20 mouse cellular contexts compared by ENCODE assay signal in genomic region chr3:97876259-97876658, GRCm38 (mm10). TPM values are rescaled to one million over a fixed set of nuclear protein-coding genes. Genes with fewer than 3 reads are reported as not detected.
DNase-seq lines count a peak whose midpoint lies in the region; ATAC-seq and TF ChIP-seq lines count a peak whose summit lies in the region.
"Had no signal": no experiment of that assay in that cellular context is flagged by ENCODE, and none has a peak within 500 bp of the region (broad histone marks: within the 10 kb centered on the region; RNA-seq: fewer than 3 reads in every experiment).

No protein-coding gene starts in this region.

- no peak for ATAC-seq in hindbrain, embryonic 11.5 days (ENCODE audit: low FRiP score)
- no peak for ATAC-seq in hindbrain, embryonic 16.5 days
- peak; percentile 61; the same call in 1 of the 2 replicates for ATAC-seq in common myeloid progenitor, adult 5-6 weeks (replicated peaks; ENCODE audit: low read depth, poor library complexity, severe bottlenecking)

- TF ChIP-seq RAD21 in MEL (IDR thresholded peaks at IDR 0.05; ENCODE audit: low read depth, low read length) = no peak

- DNase-seq in hindbrain, embryonic 11.5 days (ENCODE audit: low spot score) = peak; percentile 40
- peak; percentile 28 for DNase-seq in MEL (ENCODE audit: low read depth, low spot score)
- DNase-seq in mesoderm, embryonic 11.5 days (ENCODE audit: low read depth, low spot score) = peak; percentile 59
- no peak for DNase-seq in urinary bladder, postnatal 4 days (ENCODE audit: low spot score in 2 of 2)
- DNase-seq in frontal cortex, postnatal 14 days (ENCODE audit: low spot score in 2 of 2) = no peak
- DNase-seq: adrenal gland, adult 8-10 months; cerebellum, adult 11-12 months; cerebellum, postnatal 25 days; gastrocnemius, postnatal 14 days; kidney, adult 2 months; kidney, postnatal 36 days; right cerebral cortex, adult 18-20 months; thymus, adult 18-20 months had no signal

- no peak overlapping the region for H3K4me3 ChIP-seq in hindbrain, embryonic 11.5 days (ENCODE audit: low read depth, low read length)
- no peak overlapping the region for H3K4me3 ChIP-seq in hindbrain, embryonic 16.5 days (ENCODE audit: low read length)
- no peak overlapping the region for H3K4me3 ChIP-seq in MEL (ENCODE audit: control insufficient read depth in 1 of 2, insufficient read depth in 1 of 2, low read depth in 2 of 2, low read length in 2 of 2)
- H3K4me3 ChIP-seq: hindbrain, embryonic 13.5 days; limb, embryonic 13.5 days; megakaryocyte, embryonic 14.5 days had no signal

- no peak for TF ChIP-seq CTCF in MEL (IDR thresholded peaks at IDR 0.05 in 2 of 3, conservative IDR thresholded peaks at IDR 0.05 in 1 of 3; ENCODE audit: control insufficient read depth in 1 of 3, insufficient read depth in 1 of 3, low read depth in 2 of 3, low read length in 3 of 3, poor library complexity in 1 of 3, severe bottlenecking in 1 of 3)

- no peaks in the 10 kb centered on the region for H3K9me3 ChIP-seq in hindbrain, embryonic 11.5 days (ENCODE audit: control insufficient read depth, low read length)
- H3K9me3 ChIP-seq in hindbrain, embryonic 16.5 days (ENCODE audit: control insufficient read depth, low read length) = no peaks in the 10 kb centered on the region
- no peaks in the 10 kb centered on the region for H3K9me3 ChIP-seq in MEL (replicated peaks; ENCODE audit: insufficient read depth, low read length)
- H3K9me3 ChIP-seq: G1E; hindbrain, embryonic 13.5 days; limb, embryonic 13.5 days; megakaryocyte, embryonic 14.5 days had no signal

- no peaks in the 10 kb centered on the region for H3K27me3 ChIP-seq in hindbrain, embryonic 11.5 days (ENCODE audit: control insufficient read depth, insufficient read depth, low read length)
- no peaks in the 10 kb centered on the region for H3K27me3 ChIP-seq in hindbrain, embryonic 16.5 days (replicated peaks; ENCODE audit: control insufficient read depth, insufficient read depth, low read length)
- H3K27me3 ChIP-seq in MEL (ENCODE audit: control insufficient read depth in 1 of 2, insufficient read depth in 2 of 2, low read length in 2 of 2) = peaks cover 7 to 8% of the 10 kb centered on the region in 2 experiments
- H3K27me3 ChIP-seq: hindbrain, embryonic 13.5 days had no signal

- H3K36me3 ChIP-seq in hindbrain, embryonic 11.5 days (ENCODE audit: control insufficient read depth, insufficient read depth, low read length) = no peaks in the 10 kb centered on the region
- no peaks in the 10 kb centered on the region for H3K36me3 ChIP-seq in hindbrain, embryonic 16.5 days (ENCODE audit: control insufficient read depth, insufficient read depth, low read length)
- H3K36me3 ChIP-seq in MEL (ENCODE audit: control insufficient read depth in 1 of 2, insufficient read depth in 2 of 2, low read length in 2 of 2) = no peaks in the 10 kb centered on the region; a peak in 1 of 4 replicates
- H3K36me3 ChIP-seq: G1E; hindbrain, embryonic 13.5 days; limb, embryonic 13.5 days had no signal

- 28% methylated on average over 8 of the region's 8 CpGs for WGBS in hindbrain, embryonic 11.5 days
- WGBS in hindbrain, embryonic 16.5 days = 21% methylated on average over 8 of the region's 8 CpGs

- H3K79me2 ChIP-seq in MEL (ENCODE audit: control insufficient read depth, insufficient read depth, low read length, poor library complexity) = no peaks in the 10 kb centered on the region

- no peaks in the 10 kb centered on the region for H3K4me1 ChIP-seq in hindbrain, embryonic 11.5 days (replicated peaks; ENCODE audit: control insufficient read depth, insufficient read depth, low read length)
- no peaks in the 10 kb centered on the region for H3K4me1 ChIP-seq in hindbrain, embryonic 16.5 days (ENCODE audit: control insufficient read depth, insufficient read depth, low read depth, low read length)
- H3K4me1 ChIP-seq in MEL (ENCODE audit: control insufficient read depth in 1 of 2, insufficient read depth in 2 of 2, low read length in 2 of 2) = no peaks in the 10 kb centered on the region; a peak in 1 of 4 replicates

- H3K27ac ChIP-seq in hindbrain, embryonic 11.5 days (ENCODE audit: low read depth, low read length) = no peak overlapping the region
- no peak overlapping the region for H3K27ac ChIP-seq in hindbrain, embryonic 16.5 days (ENCODE audit: low read depth, low read length)
- H3K27ac ChIP-seq in MEL (ENCODE audit: control insufficient read depth, low read depth, low read length) = no peak overlapping the region
- H3K27ac ChIP-seq: hindbrain, embryonic 13.5 days; limb, embryonic 13.5 days; liver, embryonic 14.5 days had no signal

- H3K4me2 ChIP-seq in hindbrain, embryonic 11.5 days (replicated peaks; ENCODE audit: low read depth, low read length) = no peak overlapping the region
- no peak overlapping the region for H3K4me2 ChIP-seq in hindbrain, embryonic 16.5 days (ENCODE audit: low read length)
- H3K4me2 ChIP-seq: hindbrain, embryonic 13.5 days; limb, embryonic 13.5 days had no signal

- no peak for TF ChIP-seq EP300 in MEL (IDR thresholded peaks at IDR 0.05; ENCODE audit: low read depth in 1 of 2, low read length in 2 of 2)

- H3K9ac ChIP-seq in hindbrain, embryonic 11.5 days (ENCODE audit: low read depth, low read length) = no peak overlapping the region
- no peak overlapping the region for H3K9ac ChIP-seq in hindbrain, embryonic 16.5 days (ENCODE audit: low read depth, low read length)
- H3K9ac ChIP-seq in MEL (ENCODE audit: control insufficient read depth, low read depth, low read length, poor library complexity, severe bottlenecking) = no peak overlapping the region
- H3K9ac ChIP-seq: hindbrain, embryonic 13.5 days; limb, embryonic 13.5 days; liver, embryonic 14.5 days had no signal

- TF ChIP-seq POLR2A in MEL (IDR thresholded peaks at IDR 0.05; ENCODE audit: control insufficient read depth in 1 of 2, insufficient read depth in 1 of 2, low read depth in 1 of 2, low read length in 2 of 2, poor library complexity in 1 of 2) = no peak

TF ChIP-seq in MEL, 35 proteins besides CTCF, POLR2A, EP300 and RAD21:
- 0 out of 2 replicates have a peak, but pooled peaks have one; percentile 24 for TF ChIP-seq GATA1 (IDR thresholded peaks at IDR 0.05; ENCODE audit: low read depth, low read length)
- TF ChIP-seq MAX (IDR thresholded peaks at IDR 0.05; ENCODE audit: low read length) = no peak
- TF ChIP-seq MAZ (IDR thresholded peaks at IDR 0.05; ENCODE audit: low read depth, low read length) = no peak
- TF ChIP-seq ETS1 (IDR thresholded peaks at IDR 0.05; ENCODE audit: low read depth, low read length) = peak; percentile 84

RNA-seq across cellular contexts. Expression of gene Pde4dip, which starts 12.2 kb away (rescaled TPM):
- polyA plus RNA-seq in hindbrain, embryonic 11.5 days (2014; fragmentation: Nextera tagmentation; extraction: Ambion mirVana) = 27.5 and 35.5 TPM in 2 replicates
- polyA plus RNA-seq in hindbrain, embryonic 16.5 days (2015; fragmentation: Nextera tagmentation; extraction: Ambion mirVana) = 60.3 and 69.9 TPM in 2 replicates
- total RNA-seq in MEL (2012; rRNA removed) = 52.4 and 53.3 TPM in 2 replicates
- polyA plus RNA-seq in MEL (2012; ENCODE audit: insufficient read depth in 1 of 2, insufficient read length in 2 of 2, low read depth in 1 of 2, low replicate concordance in 2 of 2, missing spikeins in 1 of 2) = 10 to 100 TPM in 1 of 2 experiments, not detected in 1; 47.6 TPM
- 5.6 and 6.1 TPM in 2 replicates for total RNA-seq in common myeloid progenitor, adult 5-6 weeks (2017)

RNA-seq across cellular contexts. Expression of gene Sec22b, which starts 24.7 kb away (rescaled TPM):
- 134 and 135 TPM in 2 replicates for polyA plus RNA-seq in hindbrain, embryonic 11.5 days (2014; fragmentation: Nextera tagmentation; extraction: Ambion mirVana)
- polyA plus RNA-seq in hindbrain, embryonic 16.5 days (2015; fragmentation: Nextera tagmentation; extraction: Ambion mirVana) = 97.5 and 102 TPM in 2 replicates
- 35.3 and 36.8 TPM in 2 replicates for total RNA-seq in MEL (2012; rRNA removed)
- polyA plus RNA-seq in MEL (2012; ENCODE audit: insufficient read depth in 1 of 2, insufficient read length in 2 of 2, low read depth in 1 of 2, low replicate concordance in 2 of 2, missing spikeins in 1 of 2) = 10 to 100 TPM in 1 of 2 experiments, not detected in 1; 43.3 TPM
- 40.5 and 56.4 TPM in 2 replicates for total RNA-seq in common myeloid progenitor, adult 5-6 weeks (2017)

Comparison
In these comparisons a context has a peak if more than half of its experiments do, and no peak if none do; other contexts are left out.
1. DNase-seq: peak in hindbrain, embryonic 11.5 days (single experiment), MEL (single experiment) and mesoderm, embryonic 11.5 days (single experiment); none in urinary bladder, postnatal 4 days (0 of 2) and frontal cortex, postnatal 14 days (0 of 2).